Mouse (Mus musculus): ENCODE measurements around the gene Stc2. TPM values are rescaled to one million over a fixed set of nuclear protein-coding genes. Genes with fewer than 3 reads are reported as not detected.

The Stc2 gene
- polyA plus RNA-seq, 1 experiment from 2014 or later, result 0.43 TPM

DNA sequence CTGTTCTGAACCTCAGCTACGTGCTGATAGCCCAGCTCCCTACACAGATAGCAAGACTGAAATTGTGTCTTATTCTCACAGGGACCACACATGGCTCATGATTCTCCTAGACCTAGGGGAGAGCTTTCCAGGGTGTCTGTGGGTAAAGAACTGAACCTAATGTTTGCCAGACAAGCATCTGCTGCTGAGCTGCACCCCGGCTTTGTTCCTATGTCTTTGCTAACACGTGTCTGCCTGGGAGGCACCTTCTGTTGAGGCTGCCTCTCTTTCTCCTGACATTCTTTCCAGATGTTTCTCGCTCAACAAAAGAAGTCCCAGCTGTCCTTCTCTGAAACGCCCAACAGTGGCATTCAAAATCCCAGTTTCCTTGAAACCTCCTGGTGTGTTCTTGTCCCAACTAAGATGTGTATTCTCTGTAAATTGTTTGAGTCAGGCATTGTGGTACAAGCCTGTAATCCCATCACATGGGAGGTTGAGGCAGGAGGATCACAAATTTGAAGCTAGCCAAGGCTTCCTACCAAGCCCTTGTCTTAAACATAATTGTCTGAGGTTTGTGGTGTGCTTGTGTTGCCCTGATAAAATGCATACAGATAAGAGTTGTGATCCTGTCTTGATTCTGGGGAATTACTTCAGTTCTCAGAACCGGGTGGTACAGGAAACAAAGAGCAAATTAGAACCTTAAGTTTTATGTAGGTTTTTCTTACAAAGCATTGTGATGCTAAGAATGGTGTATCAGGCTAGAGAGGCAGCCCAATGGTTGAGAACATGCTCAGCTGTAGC lies 27.0 kb upstream of the Stc2 start:
- ATAC-seq (no peak), DNase-seq (no peak)
- Histone ChIP-seq H3K9ac (replicated peaks) (no peak overlapping the region), H3K4me1 (ENCODE audit: insufficient read depth) (no peaks in the 10 kb centered on the region), H3K36me3 (replicated peaks; ENCODE audit: insufficient read depth, low read length) (no peaks in the 10 kb centered on the region), H3K4me3 (ENCODE audit: low read depth, low read length) (no peak overlapping the region), H3K27ac (ENCODE audit: low read depth) (no peak overlapping the region), H3K27me3 (ENCODE audit: insufficient read depth, low read length) (no peaks in the 10 kb centered on the region), H3K9me3 (ENCODE audit: low read length) (no peaks in the 10 kb centered on the region), H3K4me2 (ENCODE audit: low read depth, low read length) (no peak overlapping the region)
- WGBS (ENCODE audit: insufficient replicate concordance), result 62% methylated on average over 6 of the region's 6 CpGs
- TF ChIP-seq CTCF (IDR thresholded peaks at IDR 0.05; ENCODE audit: low read depth) (no peak), EP300 (IDR thresholded peaks at IDR 0.05; ENCODE audit: low read depth) (no peak)

DNA sequence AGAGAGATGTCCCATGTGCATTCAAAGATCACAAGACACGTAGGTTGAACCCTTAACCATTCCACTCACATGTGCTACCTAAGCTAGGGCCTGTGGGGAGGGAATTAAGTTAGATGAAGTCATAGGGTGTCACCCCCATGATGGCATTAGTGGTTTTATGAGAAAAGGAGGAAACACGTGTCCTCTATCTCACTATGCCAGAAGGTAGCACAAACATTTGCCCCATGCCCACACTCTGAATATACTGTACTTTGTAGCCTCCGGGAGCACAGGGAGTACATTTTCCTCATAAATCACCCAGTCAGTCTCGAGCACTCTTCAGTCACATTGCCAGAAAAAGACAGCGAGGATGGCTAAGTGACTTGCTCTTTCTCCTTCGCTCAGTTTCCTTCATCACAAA lies 24.2 kb upstream of the Stc2 start:
- H3K36me3 ChIP-seq (replicated peaks; ENCODE audit: insufficient read depth, low read length), result no peaks in the 10 kb centered on the region
- H3K9me3 ChIP-seq (ENCODE audit: low read length), result no peaks in the 10 kb centered on the region
- H3K27ac ChIP-seq (ENCODE audit: low read depth), result no peak overlapping the region
- ATAC-seq, result no peak
- no peaks in the 10 kb centered on the region for H3K27me3 ChIP-seq (ENCODE audit: insufficient read depth, low read length)
- no peak for TF ChIP-seq CTCF (IDR thresholded peaks at IDR 0.05; ENCODE audit: low read depth)
- TF ChIP-seq EP300 (IDR thresholded peaks at IDR 0.05; ENCODE audit: low read depth), result no peak
- H3K4me1 ChIP-seq (ENCODE audit: insufficient read depth), result no peaks in the 10 kb centered on the region
- H3K9ac ChIP-seq (replicated peaks), result no peak overlapping the region
- DNase-seq, result no peak
- 56% methylated on average over 6 of the region's 6 CpGs for WGBS (ENCODE audit: insufficient replicate concordance)
- no peak overlapping the region for H3K4me2 ChIP-seq (ENCODE audit: low read depth, low read length)
- no peak overlapping the region for H3K4me3 ChIP-seq (ENCODE audit: low read depth, low read length)

DNA sequence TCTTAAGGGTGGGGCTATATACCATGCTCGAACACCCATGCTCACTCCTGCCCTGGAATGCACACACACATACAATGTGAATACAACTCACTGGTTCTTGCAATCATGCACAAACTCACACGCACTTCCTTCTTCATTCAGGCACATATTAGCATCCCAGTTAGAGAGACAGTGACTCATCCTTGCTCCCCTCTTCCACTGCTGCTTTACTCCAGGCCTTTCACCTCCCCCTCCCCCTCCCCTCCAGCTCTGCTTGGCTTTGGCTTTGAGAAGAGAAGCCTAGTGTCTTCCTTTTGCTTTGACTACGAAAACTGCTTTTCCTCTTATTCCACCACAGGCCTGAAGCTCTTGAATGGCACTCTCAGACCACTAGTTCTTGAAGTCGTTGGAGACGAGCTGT lies 22.5 kb upstream of the Stc2 start:
- ATAC-seq, result no peak
- no peak overlapping the region for H3K4me3 ChIP-seq (ENCODE audit: low read depth, low read length)

DNA sequence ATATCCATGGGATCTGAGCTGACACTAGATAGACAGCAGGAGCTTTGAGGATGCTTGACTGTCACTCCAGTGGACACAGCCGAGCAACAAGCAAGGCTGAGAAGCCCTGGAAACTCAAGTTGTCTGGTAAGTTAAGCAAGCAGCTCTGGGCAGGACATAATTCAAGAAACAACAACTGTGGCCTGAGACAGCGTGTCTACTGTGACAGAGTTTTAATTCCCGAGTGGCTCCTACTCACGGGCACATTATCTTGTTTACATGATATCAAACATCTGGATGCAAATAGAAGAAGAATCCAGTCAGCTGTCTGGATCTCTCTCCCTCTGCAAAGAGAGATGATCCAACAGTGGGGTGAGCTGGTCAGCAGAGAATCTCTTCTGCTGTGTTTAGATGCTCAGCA lies 19.0 kb upstream of the Stc2 start:
- H3K4me2 ChIP-seq (ENCODE audit: low read depth, low read length), result no peak overlapping the region
- no peaks in the 10 kb centered on the region for H3K9me3 ChIP-seq (ENCODE audit: low read length)
- 70% methylated on average over 4 of the region's 4 CpGs for WGBS (ENCODE audit: insufficient replicate concordance)
- H3K27me3 ChIP-seq (ENCODE audit: insufficient read depth, low read length), result no peaks in the 10 kb centered on the region
- no peak overlapping the region for H3K4me3 ChIP-seq (ENCODE audit: low read depth, low read length)
- no peak overlapping the region for H3K27ac ChIP-seq (ENCODE audit: low read depth)
- no peak overlapping the region for H3K9ac ChIP-seq (replicated peaks)
- no peak for TF ChIP-seq EP300 (IDR thresholded peaks at IDR 0.05; ENCODE audit: low read depth)
- no peak for TF ChIP-seq CTCF (IDR thresholded peaks at IDR 0.05; ENCODE audit: low read depth)
- no peaks in the 10 kb centered on the region for H3K4me1 ChIP-seq (ENCODE audit: insufficient read depth)
- no peaks in the 10 kb centered on the region for H3K36me3 ChIP-seq (replicated peaks; ENCODE audit: insufficient read depth, low read length)
- ATAC-seq, result no peak
- no peak for DNase-seq

More for the DNA sequence above, 22.5 kb upstream of the Stc2 start:
- Histone ChIP-seq H3K27me3 (ENCODE audit: insufficient read depth, low read length) (no peaks in the 10 kb centered on the region), H3K27ac (ENCODE audit: low read depth) (no peak overlapping the region), H3K4me2 (ENCODE audit: low read depth, low read length) (no peak overlapping the region), H3K9me3 (ENCODE audit: low read length) (no peaks in the 10 kb centered on the region), H3K36me3 (replicated peaks; ENCODE audit: insufficient read depth, low read length) (no peaks in the 10 kb centered on the region), H3K4me1 (ENCODE audit: insufficient read depth) (no peaks in the 10 kb centered on the region), H3K9ac (replicated peaks) (no peak overlapping the region)
- WGBS (ENCODE audit: insufficient replicate concordance), result 72% methylated on average over 5 of the region's 5 CpGs
- TF ChIP-seq EP300 (IDR thresholded peaks at IDR 0.05; ENCODE audit: low read depth) (no peak), CTCF (IDR thresholded peaks at IDR 0.05; ENCODE audit: low read depth) (no peak)
- DNase-seq, result no peak

DNA sequence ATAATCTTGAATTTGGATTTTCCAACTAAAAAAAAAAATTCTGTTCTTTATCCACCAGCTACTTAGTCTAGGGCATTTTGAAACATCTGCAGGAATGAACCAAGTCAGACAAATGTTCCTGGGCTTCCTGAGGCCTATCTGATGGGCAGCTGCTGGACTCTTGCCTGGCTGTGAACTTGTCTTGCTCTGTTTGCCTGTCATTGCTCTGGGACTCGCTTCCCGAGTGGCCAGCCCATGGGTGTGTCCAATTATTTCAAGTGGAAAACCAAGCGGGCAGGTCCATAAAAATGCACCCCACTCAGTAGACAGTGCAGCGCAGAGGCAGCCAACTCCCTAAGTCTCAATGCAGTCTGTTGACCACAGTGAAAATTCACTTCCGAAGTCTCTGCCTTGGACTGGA lies 17.7 kb upstream of the Stc2 start:
- no peak overlapping the region for H3K27ac ChIP-seq (ENCODE audit: low read depth)
- DNase-seq (no peak), ATAC-seq (no peak)
- no peaks in the 10 kb centered on the region for H3K4me1 ChIP-seq (ENCODE audit: insufficient read depth)
- no peak overlapping the region for H3K4me2 ChIP-seq (ENCODE audit: low read depth, low read length)
- H3K4me3 ChIP-seq (ENCODE audit: low read depth, low read length), result no peak overlapping the region
- TF ChIP-seq EP300 (IDR thresholded peaks at IDR 0.05; ENCODE audit: low read depth), result no peak
- TF ChIP-seq CTCF (IDR thresholded peaks at IDR 0.05; ENCODE audit: low read depth), result no peak
- H3K27me3 ChIP-seq (ENCODE audit: insufficient read depth, low read length), result no peaks in the 10 kb centered on the region
- 76% methylated on average over 5 of the region's 5 CpGs for WGBS (ENCODE audit: insufficient replicate concordance)
- no peaks in the 10 kb centered on the region for H3K9me3 ChIP-seq (ENCODE audit: low read length)
- H3K36me3 ChIP-seq (replicated peaks; ENCODE audit: insufficient read depth, low read length), result no peaks in the 10 kb centered on the region
- no peak overlapping the region for H3K9ac ChIP-seq (replicated peaks)

DNA sequence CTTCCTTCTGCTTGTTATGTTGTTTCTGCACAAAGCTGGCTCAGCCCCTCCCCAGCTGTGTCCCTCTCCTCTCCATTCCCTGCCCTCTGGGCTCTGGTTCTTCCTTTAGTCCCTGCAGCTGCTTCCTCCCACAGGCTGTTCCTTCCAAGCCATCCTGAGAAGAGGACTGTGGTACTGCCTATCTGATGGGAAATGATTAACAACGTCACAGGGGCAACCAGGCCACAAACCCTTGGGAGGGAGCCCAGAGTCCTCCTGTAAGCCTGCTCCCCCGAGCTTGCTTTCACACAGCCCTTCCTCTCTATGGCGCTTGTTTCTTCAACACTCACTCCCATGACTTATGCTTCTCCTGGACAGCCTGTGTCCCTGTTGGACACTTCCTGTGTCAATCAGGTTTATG lies 16.7 kb upstream of the Stc2 start:
- Histone ChIP-seq H3K9ac (replicated peaks) (no peak overlapping the region), H3K36me3 (replicated peaks; ENCODE audit: insufficient read depth, low read length) (no peaks in the 10 kb centered on the region), H3K9me3 (ENCODE audit: low read length) (no peaks in the 10 kb centered on the region), H3K27ac (ENCODE audit: low read depth) (no peak overlapping the region), H3K4me1 (ENCODE audit: insufficient read depth) (no peaks in the 10 kb centered on the region), H3K4me3 (ENCODE audit: low read depth, low read length) (no peak overlapping the region), H3K4me2 (ENCODE audit: low read depth, low read length) (no peak overlapping the region), H3K27me3 (ENCODE audit: insufficient read depth, low read length) (no peaks in the 10 kb centered on the region)
- no peak for DNase-seq
- TF ChIP-seq EP300 (IDR thresholded peaks at IDR 0.05; ENCODE audit: low read depth), result no peak
- no peak for TF ChIP-seq CTCF (IDR thresholded peaks at IDR 0.05; ENCODE audit: low read depth)
- no peak for ATAC-seq
- WGBS (ENCODE audit: insufficient replicate concordance), result 38% methylated on average over 3 of the region's 3 CpGs

Data from liver, postnatal 0 days (tissue).